Mouse (Mus musculus) megakaryocyte, embryonic 14.5 days (primary cell): ENCODE data around the gene Clec10a.

Source experiments
- FLI1 ChIP-seq: IDR thresholded peaks from 2 replicates; pipeline ENCODE4 v1.6.1; 2012; ENCODE audit warnings: low read length, inconsistent platforms, mixed read lengths
- GATA1 ChIP-seq: IDR thresholded peaks from 3 replicates; pipeline ENCODE4 v1.6.1; 2012; ENCODE audit warnings: mixed read lengths, low read length, inconsistent platforms, borderline replicate concordance

DNA sequence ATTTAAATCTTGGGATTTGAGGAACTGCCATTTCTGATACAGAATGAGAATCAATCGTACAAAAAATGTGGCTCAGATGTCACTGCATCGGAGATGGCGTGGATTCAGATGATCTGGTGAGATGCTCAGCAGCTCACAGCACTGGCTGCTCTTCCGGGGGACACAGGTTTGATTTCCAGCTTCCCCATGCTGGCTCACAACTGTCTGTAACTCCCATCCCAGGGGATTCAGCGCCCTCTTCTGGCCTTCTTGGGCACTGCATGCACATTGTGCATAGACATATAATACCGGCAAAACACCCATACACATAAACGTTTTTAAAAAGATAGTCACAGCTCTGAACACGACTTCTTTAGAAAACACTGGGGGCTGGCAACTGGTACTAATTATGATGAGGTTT lies 21.6 kb downstream of the Clec10a start:
- no peak for TF ChIP-seq GATA1
- no peak for TF ChIP-seq FLI1
